Mouse (Mus musculus) heart, embryonic 14.5 days (tissue): ENCODE measurements around the gene Phc2. TPM values are rescaled to one million over a fixed set of nuclear protein-coding genes. Genes with fewer than 3 reads are reported as not detected.

Experiments used
- ATAC-seq: fragments of 200-750 bp; cut with Nextera tagmentation; 2 replicates; pipeline ENCODE4 v1.8.0; 2017; ENCODE audit warnings: low read depth, moderate TSS enrichment; ENCODE audit not compliant: insufficient number of reproducible peaks, insufficient read depth, low FRiP score
- H3K27ac ChIP-seq, 2 experiments: fragments of 200-500 bp in 1 of 2; fragments of 300-500 bp in 1 of 2; sonication (generic) in 1 of 2; replicated peaks in 1 of 2; 2 replicates each; pipeline ENCODE4 v1.5.1; 2012 to 2014; ENCODE audit warnings: low read depth in 2 of 2, low read length in 2 of 2, control low read depth in 1 of 2, mild to moderate bottlenecking in 1 of 2, mixed read lengths in 1 of 2; ENCODE audit not compliant: control insufficient read depth in 1 of 2, insufficient read depth in 1 of 2
- H3K27me3 ChIP-seq: fragments of 300-500 bp; sonication (generic); 2 replicates; pipeline ENCODE4 v1.6.1; 2014; ENCODE audit warnings: mild to moderate bottlenecking, low read length, control low read depth; ENCODE audit not compliant: control insufficient read depth, insufficient read depth
- H3K36me3 ChIP-seq: fragments of 300-500 bp; sonication (generic); 2 replicates; pipeline ENCODE4 v1.6.1; 2014; ENCODE audit warnings: mild to moderate bottlenecking, control low read depth, low read length, mixed read lengths; ENCODE audit not compliant: control insufficient read depth, insufficient read depth
- H3K4me1 ChIP-seq, 2 experiments: fragments of 200-500 bp in 1 of 2; fragments of 300-500 bp in 1 of 2; sonication (generic) in 1 of 2; 2 replicates each; pipeline ENCODE4 v1.6.1; 2012 to 2014; ENCODE audit warnings: low read length in 2 of 2, control low read depth in 1 of 2, mixed read lengths in 1 of 2; ENCODE audit not compliant: control insufficient read depth in 2 of 2, insufficient read depth in 2 of 2
- H3K4me2 ChIP-seq: fragments of 300-500 bp; sonication (generic); 2 replicates; pipeline ENCODE4 v1.6.1; 2014; ENCODE audit warnings: mild to moderate bottlenecking, low read length
- H3K4me3 ChIP-seq, 2 experiments: fragments of 200-500 bp in 1 of 2; fragments of 300-500 bp in 1 of 2; sonication (generic) in 1 of 2; 2 replicates each; pipeline ENCODE4 v1.5.1; 2012 to 2014; ENCODE audit warnings: low read length in 2 of 2, mild to moderate bottlenecking in 2 of 2, control low read depth in 1 of 2, low read depth in 1 of 2, moderate library complexity in 1 of 2; ENCODE audit not compliant: control insufficient read depth in 1 of 2, insufficient read depth in 1 of 2
- H3K9ac ChIP-seq: fragments of 300-500 bp; sonication (generic); 2 replicates; pipeline ENCODE4 v1.6.1; 2014; ENCODE audit warnings: mild to moderate bottlenecking, low read length
- H3K9me3 ChIP-seq: fragments of 300-500 bp; sonication (generic); 2 replicates; pipeline ENCODE4 v1.6.1; 2016; ENCODE audit warnings: low read length, control low read depth; ENCODE audit not compliant: control insufficient read depth
- WGBS: fragments of 180-500 bp; shearing (Covaris S2); extraction: QIAGEN DNeasy Blood & Tissue Kit; methylation state at CpG from one replicate; pipeline ENCODE4 v1.1.7; 2014; 5-methylcytosine and 5-hydroxymethylcytosine counted together
- polyA plus RNA-seq: library from polyadenylated mRNA; unstranded; fragments of >200 nt; fragmentation: Nextera tagmentation; extraction: Ambion mirVana; gene quantifications from 2 replicates; pipeline ENCODE4 v1.2.1, GENCODE M21; 2014

The Phc2 gene
- polyA plus RNA-seq, 1 experiment from 2014 or later = 42.5 TPM

GRCm38 (mm10) chr4:128785921-128786654, 131.6 kb downstream of the Phc2 start:
- ATAC-seq = no peak; the same call in 1 of the 2 replicates
- no peak overlapping the region for H3K4me3 ChIP-seq
- peaks cover 84% of the 10 kb centered on the region for H3K36me3 ChIP-seq
- H3K4me2 ChIP-seq = no peak overlapping the region
- no peak overlapping the region for H3K9ac ChIP-seq
- no peaks in the 10 kb centered on the region for H3K9me3 ChIP-seq
- 90% methylated on average over 11 of the region's 11 CpGs for WGBS
- H3K27ac ChIP-seq = no peak overlapping the region
- no peaks in the 10 kb centered on the region for H3K27me3 ChIP-seq
- 0 out of 4 replicates have a peak, but pooled peaks cover 0 to 2% of the 10 kb centered on the region in 2 experiments for H3K4me1 ChIP-seq

GRCm38 (mm10) chr4:128787023-128787939, 132.8 kb downstream of the Phc2 start:
- Histone ChIP-seq H3K36me3 (peaks cover 72% of the 10 kb centered on the region), H3K27me3 (no peaks in the 10 kb centered on the region), H3K4me2 (no peak overlapping the region), H3K27ac (no peak overlapping the region), H3K9me3 (no peaks in the 10 kb centered on the region), H3K4me3 (no peak overlapping the region), H3K9ac (no peak overlapping the region), H3K4me1 (0 out of 4 replicates have a peak, but pooled peaks cover 0 to 2% of the 10 kb centered on the region in 2 experiments)
- ATAC-seq = no peak
- WGBS = 86% methylated on average over 24 of the region's 24 CpGs

GRCm38 (mm10) chr4:128788108-128788507, 133.6 kb downstream of the Phc2 start:
- H3K36me3 ChIP-seq = peaks cover 70% of the 10 kb centered on the region
- H3K4me2 ChIP-seq = no peak overlapping the region
- no peaks in the 10 kb centered on the region for H3K27me3 ChIP-seq
- no peak overlapping the region for H3K27ac ChIP-seq
- H3K9ac ChIP-seq = no peak overlapping the region
- no peak overlapping the region for H3K4me3 ChIP-seq
- 98% methylated on average over 4 of the region's 4 CpGs for WGBS
- H3K9me3 ChIP-seq = no peaks in the 10 kb centered on the region
- ATAC-seq = no peak
- H3K4me1 ChIP-seq = peaks cover 0 to 1% of the 10 kb centered on the region in 2 experiments; a peak in 1 of 4 replicates

- Histone ChIP-seq H3K4me3 (no peak overlapping the region), H3K9me3 (no peaks in the 10 kb centered on the region), H3K36me3 (peaks cover 57% of the 10 kb centered on the region), H3K4me2 (no peak overlapping the region), H3K27ac (no peak overlapping the region), H3K4me1 (peaks cover 13% of the 10 kb centered on the region in 2 experiments), H3K27me3 (no peaks in the 10 kb centered on the region), H3K9ac (no peak overlapping the region)
- no peak for ATAC-seq
- 64% methylated on average over 18 of the region's 18 CpGs for WGBS
Observed at GRCm38 (mm10) chr4:128789646-128790045, 135.1 kb downstream of the Phc2 start.

GRCm38 (mm10) chr4:128793710-128794109, 139.2 kb downstream of the Phc2 start:
- 0 out of 2 replicates have a peak, but pooled peaks have one; percentile 40 for ATAC-seq
- Histone ChIP-seq H3K27ac (peak overlapping the region; percentile 65 to 69), H3K4me1 (peaks cover 30 to 35% of the 10 kb centered on the region in 2 experiments), H3K9ac (no peak overlapping the region), H3K9me3 (no peaks in the 10 kb centered on the region), H3K4me2 (no peak overlapping the region), H3K4me3 (no peak overlapping the region), H3K36me3 (peaks cover 21% of the 10 kb centered on the region), H3K27me3 (no peaks in the 10 kb centered on the region)
- WGBS = 7% methylated on average over 1 of the region's 1 CpGs

GRCm38 (mm10) chr4:128794198-128794597, 139.7 kb downstream of the Phc2 start:
- Histone ChIP-seq H3K9ac (no peak overlapping the region), H3K4me2 (no peak overlapping the region), H3K27ac (peak overlapping the region; percentile 65 to 69; a peak in 3 of 4 replicates), H3K27me3 (no peaks in the 10 kb centered on the region), H3K9me3 (no peaks in the 10 kb centered on the region), H3K4me3 (no peak overlapping the region), H3K36me3 (peaks cover 18% of the 10 kb centered on the region), H3K4me1 (peaks cover 30 to 35% of the 10 kb centered on the region in 2 experiments)
- ATAC-seq = no peak
- 85% methylated on average over 8 of the region's 8 CpGs for WGBS

- H3K27me3 ChIP-seq = no peaks in the 10 kb centered on the region
- no peak overlapping the region for H3K4me3 ChIP-seq
- H3K27ac ChIP-seq = no peak overlapping the region
- no peak overlapping the region for H3K9ac ChIP-seq
- H3K36me3 ChIP-seq = peaks cover 13% of the 10 kb centered on the region
- WGBS = 13% methylated on average over 9 of the region's 9 CpGs
- peaks cover 30 to 35% of the 10 kb centered on the region in 2 experiments for H3K4me1 ChIP-seq
- no peaks in the 10 kb centered on the region for H3K9me3 ChIP-seq
- ATAC-seq = no peak
- H3K4me2 ChIP-seq = peak overlapping the region; percentile 31
Observed at GRCm38 (mm10) chr4:128795596-128795995, 141.1 kb downstream of the Phc2 start.
